Mouse (Mus musculus) duodenum, adult 2 months (tissue): Measurements from ENCODE around the gene Tex33. TPM values are rescaled to one million over a fixed set of nuclear protein-coding genes. Genes with fewer than 3 reads are reported as not detected.

Experiments used
- polyA plus RNA-seq: library from polyadenylated mRNA; depleted of rRNA; stranded (reverse); fragments of >200 nt; gene quantifications from 2 replicates; pipeline ENCODE4 v1.2.3, GENCODE M21; 2012; ENCODE audit warnings: low replicate concordance; rRNA removed

Gene Tex33
- polyA plus RNA-seq = not detected in 2 replicates

DNA sequence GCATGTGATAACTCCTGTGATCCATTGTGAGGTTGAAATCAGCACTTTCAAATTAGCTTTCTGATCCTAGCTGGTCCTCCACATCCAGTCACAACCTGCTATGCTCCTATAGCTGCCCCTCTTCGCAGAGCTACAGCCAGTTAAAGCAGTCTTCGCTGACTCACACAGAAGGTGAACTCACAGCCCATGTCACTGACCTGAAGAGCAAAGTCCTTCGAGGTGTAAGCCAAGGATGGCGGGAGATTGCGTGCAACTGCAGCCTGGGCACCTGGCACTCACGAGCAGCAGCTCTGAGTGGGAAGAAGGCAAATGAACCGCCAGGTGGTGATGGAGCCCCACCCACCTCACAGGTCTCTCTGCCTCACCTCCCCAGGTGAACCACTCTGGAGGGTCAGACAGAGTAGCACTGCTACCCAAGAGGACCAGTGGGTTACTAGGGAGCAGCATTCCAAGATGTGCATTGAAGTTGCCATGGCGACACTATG lies at the start of gene Tex33:
Tex33 (minus strand) TSS at position 435 of the 485 bp plus-strand sequence.

DNA sequence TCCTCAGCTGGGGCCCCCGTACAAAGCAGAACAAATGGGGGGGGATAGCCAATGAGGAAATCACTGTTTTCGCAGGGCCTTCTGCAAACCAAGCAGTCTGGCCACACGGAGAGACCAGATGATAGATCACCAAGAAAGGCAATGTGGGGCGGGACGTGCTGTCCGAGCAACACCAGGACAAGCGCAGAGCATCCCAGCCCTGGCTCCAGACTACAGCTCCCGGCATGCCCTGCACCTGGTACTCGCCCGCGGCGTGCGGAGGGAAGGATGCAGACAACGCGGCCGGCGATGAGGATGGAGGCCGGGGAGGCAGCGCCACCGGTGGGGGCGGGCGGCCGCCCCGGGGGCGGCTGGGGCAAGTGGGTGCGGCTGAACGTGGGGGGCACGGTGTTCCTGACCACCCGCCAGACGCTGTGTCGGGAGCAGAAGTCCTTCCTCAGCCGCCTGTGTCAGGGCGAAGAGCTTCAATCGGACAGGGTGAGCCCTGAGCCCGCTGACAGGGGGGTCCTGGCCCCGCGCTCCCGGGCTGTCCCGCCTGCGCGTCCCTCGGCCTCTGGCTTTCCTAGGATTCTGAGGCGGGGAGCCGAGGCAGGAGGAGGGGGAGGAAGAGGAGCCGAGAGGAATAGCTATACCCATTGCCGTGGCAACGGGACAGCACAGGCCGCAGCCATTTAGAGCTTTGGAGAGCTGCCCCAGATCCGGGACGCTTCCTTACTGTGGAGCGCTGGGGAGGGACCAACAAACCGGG lies 32.9 kb upstream of the Tex33 start, which contains the start of gene Kctd17:
Kctd17 (plus strand) TSS at position 174 of the 748 bp plus-strand sequence.

DNA sequence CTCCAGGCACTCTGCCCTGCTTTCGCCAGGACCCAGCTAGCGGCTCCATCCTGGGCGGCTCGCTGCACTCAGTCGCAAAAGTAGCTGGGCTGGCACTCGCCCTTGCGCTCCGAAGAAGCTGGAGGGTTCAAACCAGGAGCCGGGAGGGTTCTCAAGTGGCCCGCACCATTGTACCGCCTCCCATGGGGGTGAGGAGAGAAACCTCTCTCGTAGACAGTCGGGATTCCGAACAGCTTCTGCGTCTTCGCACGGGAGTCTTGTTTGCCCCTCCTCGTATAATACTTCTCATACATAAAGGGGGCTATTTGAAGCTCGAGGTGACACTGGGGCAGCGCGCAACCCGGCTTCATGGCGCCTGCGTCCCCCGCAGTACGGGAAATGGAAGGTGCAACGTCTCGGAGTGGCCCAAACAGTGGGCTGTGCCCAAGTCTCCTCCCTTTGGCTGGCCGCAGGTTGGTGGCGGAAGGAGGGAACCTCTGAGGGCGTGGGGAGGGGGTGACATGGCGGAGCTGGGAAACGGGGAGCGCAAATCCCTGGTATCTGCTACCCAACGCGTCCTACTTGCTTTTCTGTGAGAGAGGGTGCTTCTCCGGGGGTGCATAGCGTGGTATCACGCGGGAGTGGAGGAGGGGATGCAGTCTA lies 10.7 kb upstream of the Tex33 start, which contains the start of gene Mpst:
Mpst (plus strand) TSS at position 124 of the 642 bp plus-strand sequence.

DNA sequence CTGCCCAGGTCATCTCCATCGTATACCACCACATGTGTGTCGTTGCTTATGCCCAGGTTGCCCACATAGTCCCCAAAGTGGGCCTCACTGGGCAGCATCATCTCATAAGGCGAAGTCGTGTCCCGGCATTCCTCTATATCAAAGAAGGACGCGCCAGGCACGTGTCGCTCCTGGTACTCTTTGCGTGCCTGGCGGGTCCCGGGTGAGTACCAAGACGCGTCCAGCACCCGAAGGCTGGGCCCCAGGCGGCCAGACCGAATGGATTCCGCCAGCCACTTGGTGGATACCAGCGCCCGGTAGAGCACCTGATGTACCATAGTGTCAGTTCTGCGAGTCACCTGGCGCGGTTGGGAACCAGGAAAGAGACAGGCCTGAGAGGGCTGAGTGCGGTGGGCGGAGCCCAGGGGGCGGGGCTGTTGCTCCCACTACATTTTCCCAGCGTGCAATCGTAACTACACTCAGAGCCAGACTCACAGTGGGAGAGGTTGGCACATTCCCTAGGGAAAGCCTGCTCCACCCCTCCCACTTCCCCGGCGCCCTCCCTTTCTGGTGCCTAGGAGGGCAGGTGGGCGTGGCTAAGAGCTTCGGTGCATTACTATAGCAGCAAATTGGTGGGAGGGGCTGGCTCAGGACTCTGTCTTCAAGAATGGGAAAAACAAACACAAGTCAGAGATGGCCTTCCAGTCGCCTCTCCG lies 10.0 kb upstream of the Tex33 start, which contains the start of gene Tst:
Tst (minus strand) TSS at position 391 of the 695 bp plus-strand sequence.

Other genes with a start within 250 kb of the Tex33 start
- gene Ift27, start 221.8 kb downstream of the Tex33 start, polyA plus RNA-seq = 18.5 and 18.9 TPM in 2 replicates
- not detected in 2 replicates for gene Pvalb, start 189.5 kb downstream of the Tex33 start, polyA plus RNA-seq
- 6.6 and 10.1 TPM in 2 replicates for gene Ncf4, start 151.1 kb downstream of the Tex33 start, polyA plus RNA-seq
- 1.3 and 1.9 TPM in 2 replicates for gene Csf2rb2, start 90.2 kb downstream of the Tex33 start, polyA plus RNA-seq
- 3.6 and 5.7 TPM in 2 replicates for gene Csf2rb, start 70.2 kb downstream of the Tex33 start, polyA plus RNA-seq
- 15.3 and 27.4 TPM in 2 replicates for gene Tst, start 10.0 kb upstream of the Tex33 start, polyA plus RNA-seq
- 124 and 186 TPM in 2 replicates for gene Mpst, start 10.5 kb upstream of the Tex33 start, polyA plus RNA-seq
- 61.9 and 63.1 TPM in 2 replicates for gene Kctd17, start 32.7 kb upstream of the Tex33 start, polyA plus RNA-seq
- gene Tmprss6, start 72.7 kb upstream of the Tex33 start, polyA plus RNA-seq = 0.48 and 0.95 TPM in 2 replicates
- 6.1 and 10.9 TPM in 2 replicates for gene Il2rb, start 99.4 kb upstream of the Tex33 start, polyA plus RNA-seq
- gene C1qtnf6, start 135.5 kb upstream of the Tex33 start, polyA plus RNA-seq = 6.0 and 12.5 TPM in 2 replicates
- gene Sstr3, start 148.8 kb upstream of the Tex33 start, polyA plus RNA-seq = 0.14 and 0.70 TPM in 2 replicates
- 138 and 143 TPM in 2 replicates for gene Rac2, start 176.9 kb upstream of the Tex33 start, polyA plus RNA-seq
- gene Cyth4, start 201.1 kb upstream of the Tex33 start, polyA plus RNA-seq = 6.4 and 9.5 TPM in 2 replicates